Mouse (Mus musculus) mammary gland, adult 2 months (tissue): ENCODE results near the gene Dnm1l. TPM values are rescaled to one million over a fixed set of nuclear protein-coding genes. Genes with fewer than 3 reads are reported as not detected.

Experiments used
- polyA plus RNA-seq: library from polyadenylated mRNA; depleted of rRNA; stranded (reverse); fragments of >200 nt; gene quantifications from 2 replicates; pipeline ENCODE4 v1.2.3, GENCODE M21; 2012; ENCODE audit warnings: low replicate concordance; rRNA removed

Gene Dnm1l
- 5.0 and 12.8 TPM in 2 replicates for polyA plus RNA-seq

DNA sequence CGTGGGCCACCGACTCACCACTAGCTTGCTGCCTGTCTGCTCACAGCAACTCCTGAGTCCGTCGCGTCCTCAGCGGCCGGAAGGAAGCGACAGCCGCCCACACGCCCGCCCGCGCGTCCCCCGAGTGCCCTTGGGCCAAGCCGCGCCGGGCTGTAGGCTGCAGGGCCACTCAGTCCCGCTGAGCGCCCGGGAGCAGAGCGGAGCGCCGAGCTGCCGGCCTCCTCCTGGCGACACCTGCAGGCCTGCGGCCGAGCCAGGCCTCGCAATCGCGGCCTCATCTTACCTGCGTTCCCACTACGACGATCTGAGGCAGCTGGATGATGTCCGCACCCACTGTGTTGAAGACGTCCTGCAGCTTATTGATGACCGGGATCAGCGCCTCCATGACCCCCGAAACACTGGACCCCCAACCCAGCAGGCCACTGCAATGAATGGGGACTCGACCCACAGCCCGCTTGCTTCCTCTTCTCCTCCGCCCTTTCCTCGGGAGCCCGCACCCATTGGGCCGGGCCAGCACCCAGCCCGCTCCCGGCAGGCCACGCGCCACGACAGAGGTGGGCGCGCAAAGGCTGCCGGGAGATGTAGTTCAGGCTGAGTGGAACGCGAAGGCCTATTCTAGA is at the start of gene Dnm1l:
Dnm1l (minus strand) TSS at position 479 of the 620 bp plus-strand sequence.

DNA sequence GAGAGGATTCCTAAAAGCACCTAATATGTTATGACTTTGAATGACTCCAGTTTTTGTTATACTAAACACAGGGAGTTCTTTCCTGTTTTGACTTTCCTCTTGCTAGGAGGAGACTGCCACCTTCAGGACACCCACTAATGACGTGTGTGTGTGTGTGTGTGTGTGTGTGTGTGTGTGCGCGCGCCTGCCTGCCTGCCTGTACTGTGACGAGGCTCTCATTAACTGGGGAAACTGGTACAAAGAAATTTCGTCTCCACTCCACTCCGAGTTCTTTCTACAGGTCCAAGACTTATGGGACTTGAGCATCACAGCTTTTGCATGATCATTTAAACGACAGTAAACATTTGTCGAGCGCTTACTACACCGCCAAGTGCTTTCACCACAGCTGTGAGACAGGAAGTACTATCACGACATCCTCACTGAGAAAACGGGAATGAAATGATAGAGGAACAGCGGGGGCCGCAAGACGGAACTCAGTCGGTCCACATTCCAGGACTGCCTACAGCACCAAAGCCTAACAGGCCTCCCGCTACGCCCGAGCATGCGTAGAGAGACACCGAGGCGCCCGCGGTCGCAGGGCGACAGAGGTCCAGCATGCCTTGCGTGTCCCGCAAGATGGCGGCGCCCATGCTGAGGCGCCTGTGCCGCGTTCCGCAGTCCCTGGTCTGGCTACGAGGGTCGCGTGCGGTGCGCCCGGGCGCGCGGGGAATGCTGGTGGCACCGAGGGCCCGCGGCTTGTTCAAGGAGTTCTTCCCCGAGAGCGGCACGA is 56.2 kb downstream of the Dnm1l start, which contains the start of gene Yars2:
Yars2 (plus strand) TSS at position 597 of the 769 bp plus-strand sequence.

Other genes starting within 250 kb of the Dnm1l start
- 9.9 and 21.8 TPM in 2 replicates for gene Pkp2, start 145.6 kb downstream of the Dnm1l start, polyA plus RNA-seq
- gene Yars2, start 56.0 kb downstream of the Dnm1l start, polyA plus RNA-seq: 16.4 and 36.3 TPM in 2 replicates
- gene Fgd4, start 241.6 kb upstream of the Dnm1l start, polyA plus RNA-seq: 1.2 and 2.7 TPM in 2 replicates